Mouse (Mus musculus): ENCODE data around the gene Rnaseh2b. TPM values are rescaled to one million over a fixed set of nuclear protein-coding genes. Genes with fewer than 3 reads are reported as not detected.

The Rnaseh2b gene
- total RNA-seq, 2 experiments from 2014 or later = 11.2 to 11.8 TPM

Other genes with a start within 250 kb of the Rnaseh2b start
- 1 to 10 TPM; 4.6 to 6.4 TPM for gene Dleu7, start 458 bp downstream of the Rnaseh2b start, total RNA-seq (2021)
- under 1 TPM; 0.50 to 0.51 TPM for gene Gucy1b2, start 163.7 kb downstream of the Rnaseh2b start, total RNA-seq (2021)

All from layer of hippocampus, adult 18-20 months (tissue).